Mouse (Mus musculus) liver, embryonic 12.5 days (tissue): ENCODE results near the gene Snd1. TPM values are rescaled to one million over a fixed set of nuclear protein-coding genes. Genes with fewer than 3 reads are reported as not detected.

Experiments
- ATAC-seq: fragments of 200-750 bp; cut with Nextera tagmentation; 2 replicates; pipeline ENCODE4 v1.8.0; 2017; ENCODE audit warnings: moderate number of reproducible peaks, mild to moderate bottlenecking, moderate library complexity
- H3K27ac ChIP-seq: fragments of 300-500 bp; sonication (generic); 2 replicates; pipeline ENCODE4 v1.5.1; 2016; ENCODE audit warnings: mild to moderate bottlenecking
- H3K27me3 ChIP-seq: fragments of 300-500 bp; sonication (generic); replicated peaks from 2 replicates; pipeline ENCODE4 v1.6.1; 2016; ENCODE audit warnings: mild to moderate bottlenecking, moderate library complexity
- H3K36me3 ChIP-seq: fragments of 300-500 bp; sonication (generic); 2 replicates; pipeline ENCODE4 v1.6.1; 2016; ENCODE audit warnings: mild to moderate bottlenecking, moderate library complexity
- H3K4me1 ChIP-seq: fragments of 300-500 bp; sonication (generic); 2 replicates; pipeline ENCODE4 v1.6.1; 2016
- H3K4me2 ChIP-seq: fragments of 300-500 bp; sonication (generic); 2 replicates; pipeline ENCODE4 v1.6.1; 2016; ENCODE audit warnings: mild to moderate bottlenecking, moderate library complexity
- H3K4me3 ChIP-seq: fragments of 300-500 bp; sonication (generic); 2 replicates; pipeline ENCODE4 v1.5.1; 2016; ENCODE audit warnings: mild to moderate bottlenecking, moderate library complexity
- H3K9ac ChIP-seq: fragments of 300-500 bp; sonication (generic); 2 replicates; pipeline ENCODE4 v1.6.1; 2016; ENCODE audit warnings: mild to moderate bottlenecking, moderate library complexity
- H3K9me3 ChIP-seq: fragments of 300-500 bp; sonication (generic); replicated peaks from 2 replicates; pipeline ENCODE4 v1.6.1; 2016; ENCODE audit warnings: mild to moderate bottlenecking, moderate library complexity
- WGBS: fragments of 180-500 bp; shearing (Covaris S2); methylation state at CpG from one replicate; pipeline ENCODE4 v1.1.7; 2016; ENCODE audit not compliant: insufficient replicate concordance; 5-methylcytosine and 5-hydroxymethylcytosine counted together
- polyA plus RNA-seq: library from polyadenylated mRNA; unstranded; fragments of >200 nt; fragmentation: Nextera tagmentation; extraction: Ambion mirVana; gene quantifications from 2 replicates; pipeline ENCODE4 v1.2.1, GENCODE M21; 2016

The Snd1 gene
- polyA plus RNA-seq, 1 experiment from 2014 or later: 82.0 TPM

- no peak overlapping the region for H3K9ac ChIP-seq
- ATAC-seq: no peak
- H3K9me3 ChIP-seq: no peaks in the 10 kb centered on the region
- peaks cover 10% of the 10 kb centered on the region; the same call in 1 of the 2 replicates for H3K36me3 ChIP-seq
- H3K4me1 ChIP-seq: no peaks in the 10 kb centered on the region
- no peak overlapping the region for H3K4me2 ChIP-seq
- no peaks in the 10 kb centered on the region for H3K27me3 ChIP-seq
- H3K4me3 ChIP-seq: no peak overlapping the region
- WGBS: 80% methylated on average over 6 of the region's 6 CpGs
- H3K27ac ChIP-seq: no peak overlapping the region
Measured at GRCm38 (mm10) chr6:28803678-28804279, 328.8 kb downstream of the Snd1 start.

GRCm38 (mm10) chr6:28804751-28805150, 329.8 kb downstream of the Snd1 start:
- Histone ChIP-seq H3K4me3 (no peak overlapping the region), H3K27ac (no peak overlapping the region), H3K4me1 (no peaks in the 10 kb centered on the region), H3K9me3 (no peaks in the 10 kb centered on the region), H3K9ac (no peak overlapping the region), H3K36me3 (peaks cover 5% of the 10 kb centered on the region; the same call in 1 of the 2 replicates), H3K4me2 (no peak overlapping the region), H3K27me3 (no peaks in the 10 kb centered on the region)
- WGBS: 77% methylated on average over 5 of the region's 5 CpGs
- no peak for ATAC-seq

GRCm38 (mm10) chr6:28813057-28813456, 338.1 kb downstream of the Snd1 start:
- H3K9me3 ChIP-seq: no peaks in the 10 kb centered on the region
- ATAC-seq: no peak
- H3K4me2 ChIP-seq: no peak overlapping the region
- no peak overlapping the region for H3K4me3 ChIP-seq
- no peaks in the 10 kb centered on the region for H3K27me3 ChIP-seq
- no peaks in the 10 kb centered on the region for H3K36me3 ChIP-seq
- H3K27ac ChIP-seq: no peak overlapping the region
- peaks cover 8% of the 10 kb centered on the region; the same call in 1 of the 2 replicates for H3K4me1 ChIP-seq
- WGBS: 73% methylated on average over 9 of the region's 9 CpGs
- H3K9ac ChIP-seq: no peak overlapping the region

- ATAC-seq: no peak
- H3K9me3 ChIP-seq: no peaks in the 10 kb centered on the region
- no peak overlapping the region for H3K4me2 ChIP-seq
Measured at GRCm38 (mm10) chr6:28814895-28815294, 340.0 kb downstream of the Snd1 start.

GRCm38 (mm10) chr6:28817039-28817438, 342.1 kb downstream of the Snd1 start:
- no peaks in the 10 kb centered on the region for H3K9me3 ChIP-seq
- WGBS: 76% methylated on average over 9 of the region's 9 CpGs

More at GRCm38 (mm10) chr6:28814895-28815294, 340.0 kb downstream of the Snd1 start:
- H3K27ac ChIP-seq: no peak overlapping the region
- H3K9ac ChIP-seq: no peak overlapping the region
- WGBS: 52% methylated on average over 2 of the region's 2 CpGs
- H3K36me3 ChIP-seq: no peaks in the 10 kb centered on the region; the same call in 1 of the 2 replicates
- H3K4me1 ChIP-seq: peaks cover 12% of the 10 kb centered on the region; the same call in 1 of the 2 replicates
- no peaks in the 10 kb centered on the region for H3K27me3 ChIP-seq
- H3K4me3 ChIP-seq: no peak overlapping the region

GRCm38 (mm10) chr6:28819509-28820358, 344.8 kb downstream of the Snd1 start:
- H3K27ac ChIP-seq: no peak overlapping the region
- WGBS: 74% methylated on average over 13 of the region's 13 CpGs

More at GRCm38 (mm10) chr6:28817039-28817438, 342.1 kb downstream of the Snd1 start:
- Histone ChIP-seq H3K4me2 (no peak overlapping the region), H3K4me3 (no peak overlapping the region), H3K9ac (no peak overlapping the region), H3K4me1 (peaks cover 6% of the 10 kb centered on the region; the same call in 1 of the 2 replicates), H3K36me3 (no peaks in the 10 kb centered on the region; the same call in 1 of the 2 replicates), H3K27ac (no peak overlapping the region), H3K27me3 (no peaks in the 10 kb centered on the region)
- ATAC-seq: no peak

GRCm38 (mm10) chr6:28822296-28822695, 347.4 kb downstream of the Snd1 start:
- WGBS: 59% methylated on average over 3 of the region's 3 CpGs

More at GRCm38 (mm10) chr6:28819509-28820358, 344.8 kb downstream of the Snd1 start:
- no peak overlapping the region for H3K9ac ChIP-seq
- 0 out of 2 replicates have a peak, but pooled peaks cover 5% of the 10 kb centered on the region for H3K4me1 ChIP-seq
- H3K4me3 ChIP-seq: no peak overlapping the region
- no peak for ATAC-seq
- H3K9me3 ChIP-seq: no peaks in the 10 kb centered on the region
- no peaks in the 10 kb centered on the region; the same call in 1 of the 2 replicates for H3K36me3 ChIP-seq
- H3K27me3 ChIP-seq: no peaks in the 10 kb centered on the region
- H3K4me2 ChIP-seq: no peak overlapping the region

GRCm38 (mm10) chr6:28823375-28823774, 348.4 kb downstream of the Snd1 start:
- no peak overlapping the region for H3K4me3 ChIP-seq
- no peaks in the 10 kb centered on the region; the same call in 1 of the 2 replicates for H3K36me3 ChIP-seq
- ATAC-seq: no peak
- WGBS: 77% methylated on average over 3 of the region's 3 CpGs
- 0 out of 2 replicates have a peak, but pooled peaks cover 5% of the 10 kb centered on the region for H3K4me1 ChIP-seq
- no peak overlapping the region for H3K4me2 ChIP-seq
- no peaks in the 10 kb centered on the region for H3K27me3 ChIP-seq
- H3K27ac ChIP-seq: no peak overlapping the region
- H3K9ac ChIP-seq: no peak overlapping the region
- no peaks in the 10 kb centered on the region for H3K9me3 ChIP-seq

More at GRCm38 (mm10) chr6:28822296-28822695, 347.4 kb downstream of the Snd1 start:
- H3K4me1 ChIP-seq: 0 out of 2 replicates have a peak, but pooled peaks cover 5% of the 10 kb centered on the region
- H3K27ac ChIP-seq: no peak overlapping the region
- no peak overlapping the region for H3K4me3 ChIP-seq
- no peak overlapping the region for H3K4me2 ChIP-seq
- no peaks in the 10 kb centered on the region for H3K27me3 ChIP-seq
- H3K36me3 ChIP-seq: no peaks in the 10 kb centered on the region; the same call in 1 of the 2 replicates
- ATAC-seq: no peak
- no peaks in the 10 kb centered on the region for H3K9me3 ChIP-seq
- H3K9ac ChIP-seq: no peak overlapping the region

GRCm38 (mm10) chr6:28823802-28824201, 348.9 kb downstream of the Snd1 start:
- H3K27ac ChIP-seq: no peak overlapping the region
- H3K4me2 ChIP-seq: no peak overlapping the region
- H3K9me3 ChIP-seq: no peaks in the 10 kb centered on the region
- no peak for ATAC-seq
- H3K27me3 ChIP-seq: 0 out of 2 replicates have a peak, but pooled peaks cover 2% of the 10 kb centered on the region
- H3K36me3 ChIP-seq: no peaks in the 10 kb centered on the region; the same call in 1 of the 2 replicates
- H3K4me3 ChIP-seq: no peak overlapping the region
- H3K4me1 ChIP-seq: 0 out of 2 replicates have a peak, but pooled peaks cover 5% of the 10 kb centered on the region
- 87% methylated on average over 5 of the region's 5 CpGs for WGBS
- no peak overlapping the region for H3K9ac ChIP-seq

- H3K27me3 ChIP-seq: peaks cover 17% of the 10 kb centered on the region
- no peak overlapping the region for H3K27ac ChIP-seq
- ATAC-seq: no peak
- 87% methylated on average over 3 of the region's 3 CpGs for WGBS
- H3K9ac ChIP-seq: no peak overlapping the region
- no peak overlapping the region for H3K4me3 ChIP-seq
- no peaks in the 10 kb centered on the region for H3K9me3 ChIP-seq
- H3K36me3 ChIP-seq: peaks cover 10% of the 10 kb centered on the region; the same call in 1 of the 2 replicates
- H3K4me1 ChIP-seq: no peaks in the 10 kb centered on the region
- H3K4me2 ChIP-seq: no peak overlapping the region
Measured at GRCm38 (mm10) chr6:28825894-28826293, 351.0 kb downstream of the Snd1 start.

- 69% methylated on average over 9 of the region's 9 CpGs for WGBS
Measured at GRCm38 (mm10) chr6:28826689-28827389, 351.9 kb downstream of the Snd1 start.

More at GRCm38 (mm10) chr6:28826689-28827389, 351.9 kb downstream of the Snd1 start:
- no peak overlapping the region for H3K27ac ChIP-seq
- H3K9me3 ChIP-seq: no peaks in the 10 kb centered on the region
- H3K27me3 ChIP-seq: peaks cover 27% of the 10 kb centered on the region
- ATAC-seq: no peak
- H3K4me3 ChIP-seq: no peak overlapping the region
- H3K4me1 ChIP-seq: peaks cover 6% of the 10 kb centered on the region
- H3K4me2 ChIP-seq: no peak overlapping the region
- no peak overlapping the region for H3K9ac ChIP-seq
- peaks cover 10% of the 10 kb centered on the region; the same call in 1 of the 2 replicates for H3K36me3 ChIP-seq
